Mouse (Mus musculus): ENCODE data around the gene Idh2. TPM values are rescaled to one million over a fixed set of nuclear protein-coding genes. Genes with fewer than 3 reads are reported as not detected.
"Not testable (repeated sequence)": the region's sequence is repeated elsewhere in the genome, so short reads cannot be mapped to it uniquely, and the experiment has no call there.

The Idh2 gene
- total RNA-seq, 4 experiments from 2014 or later = 2,287 to 2,565 (median 2,388) TPM

DNA sequence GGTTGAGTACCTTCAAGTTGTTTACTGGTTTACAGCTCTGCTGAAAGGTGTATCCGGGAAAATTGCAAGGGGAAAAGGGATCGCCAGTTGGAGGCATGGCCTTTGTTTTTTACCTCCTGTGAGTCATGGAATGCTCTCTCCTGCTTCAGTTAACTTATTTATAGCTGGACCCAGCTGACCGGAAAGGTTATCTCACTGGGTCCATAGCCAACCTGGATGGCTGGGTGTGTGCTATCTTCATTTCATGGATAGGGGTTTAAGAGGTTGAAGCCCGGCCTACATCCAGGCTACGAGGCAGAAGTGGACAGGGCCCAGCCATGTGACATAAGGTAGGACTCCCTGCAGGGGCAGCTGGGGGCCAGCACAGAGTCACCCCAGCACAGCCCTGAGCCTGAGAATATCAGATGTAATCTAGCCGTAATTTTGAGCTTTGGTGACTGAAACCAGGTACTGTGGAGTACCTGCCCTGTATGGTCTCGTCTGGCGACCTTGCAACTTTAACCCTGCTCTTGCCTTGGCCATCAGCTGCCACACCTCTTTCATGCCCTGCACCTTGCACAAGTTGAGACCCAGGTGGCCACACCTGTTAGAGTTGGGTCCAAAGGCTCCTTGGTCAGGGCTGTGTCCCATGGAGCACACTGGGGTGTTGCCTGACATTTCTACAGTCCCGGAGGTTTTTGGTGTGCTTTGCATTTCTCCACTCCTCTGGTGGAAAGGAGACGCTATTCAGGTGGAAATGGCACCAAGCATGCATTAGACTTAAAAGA, 55.0 kb downstream of the Idh2 start:
- peak; percentile 87 for DNase-seq (ENCODE audit: low spot score)

GRCm38 (mm10) chr7:80059064-80059838, 55.9 kb downstream of the Idh2 start:
- no peak for DNase-seq (ENCODE audit: low spot score)

- no peak for DNase-seq (ENCODE audit: low spot score)
Measured at GRCm38 (mm10) chr7:80058405-80059063, 56.7 kb downstream of the Idh2 start.

DNA sequence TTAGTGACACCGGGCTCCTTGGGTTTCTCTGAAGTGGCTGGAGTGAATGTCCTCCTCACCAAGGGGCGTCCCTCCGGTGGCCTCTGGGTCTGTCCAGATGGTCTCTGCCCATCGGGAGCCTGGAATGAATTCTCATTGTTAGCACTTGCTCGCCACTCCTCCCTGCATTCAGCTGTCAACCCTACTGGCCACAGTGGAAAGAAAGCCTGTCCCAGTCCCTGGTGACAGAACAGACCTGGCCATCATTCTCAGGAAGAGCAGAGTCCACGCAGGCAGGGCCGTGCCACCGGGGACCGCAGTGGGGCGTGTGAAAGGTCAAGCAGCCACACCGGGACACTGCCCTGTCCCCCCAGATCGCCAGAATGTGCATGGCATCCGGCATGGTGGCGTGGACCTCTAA, 57.4 kb downstream of the Idh2 start:
- no peak for DNase-seq (ENCODE audit: low spot score)

- DNase-seq (ENCODE audit: low spot score) = peak; percentile 52
Measured at GRCm38 (mm10) chr7:80057002-80057691, 58.0 kb downstream of the Idh2 start.

GRCm38 (mm10) chr7:80055781-80056180, 59.4 kb downstream of the Idh2 start:
- DNase-seq (ENCODE audit: low spot score) = no peak

GRCm38 (mm10) chr7:80053147-80053546, 62.0 kb downstream of the Idh2 start:
- DNase-seq (ENCODE audit: low spot score) = no peak

DNA sequence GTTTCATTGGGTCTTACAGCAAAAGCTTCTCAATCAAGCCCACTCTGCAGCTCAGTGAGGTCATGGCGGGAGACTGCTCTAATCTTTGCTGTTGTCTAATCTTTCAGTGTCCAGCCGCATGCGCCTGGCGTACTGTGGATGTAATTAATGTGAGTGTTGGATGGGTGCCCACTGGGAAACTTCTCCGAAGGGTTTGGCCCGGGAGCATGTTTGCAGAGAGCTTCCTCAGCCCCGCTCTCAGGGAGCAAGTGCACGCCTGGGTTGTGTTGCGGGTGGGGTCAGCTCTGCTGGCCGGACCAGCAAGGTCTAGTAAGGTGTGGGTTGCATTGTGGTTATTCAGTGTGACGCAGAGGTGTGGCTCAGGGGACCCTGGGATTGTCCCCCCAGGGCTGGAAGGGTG, 62.9 kb downstream of the Idh2 start:
- peak; percentile 78 for DNase-seq (ENCODE audit: low spot score)

- DNase-seq (ENCODE audit: low spot score) = no peak
Measured at GRCm38 (mm10) chr7:80051835-80052234, 63.4 kb downstream of the Idh2 start.

DNA sequence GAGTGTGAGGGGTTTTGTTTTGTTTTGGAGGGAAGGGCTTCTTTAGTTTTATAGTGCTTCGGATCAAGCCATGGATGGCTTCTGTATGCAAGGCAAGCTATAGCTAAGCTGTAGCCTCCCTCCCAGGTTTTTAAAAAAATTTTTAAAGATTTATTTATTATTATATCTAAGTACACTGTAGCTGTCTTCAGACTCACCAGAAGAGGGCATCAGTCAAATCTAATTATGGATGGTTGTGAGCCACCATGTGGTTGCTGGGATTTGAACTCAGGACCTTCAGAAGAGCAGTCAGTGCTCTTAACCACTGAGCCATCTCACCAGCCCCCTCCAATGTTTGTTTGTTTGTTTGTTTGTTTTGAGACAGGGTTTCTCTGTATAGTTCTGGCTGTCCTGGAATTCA, 64.8 kb downstream of the Idh2 start:
- not testable (repeated sequence) for DNase-seq (ENCODE audit: low spot score)

DNA sequence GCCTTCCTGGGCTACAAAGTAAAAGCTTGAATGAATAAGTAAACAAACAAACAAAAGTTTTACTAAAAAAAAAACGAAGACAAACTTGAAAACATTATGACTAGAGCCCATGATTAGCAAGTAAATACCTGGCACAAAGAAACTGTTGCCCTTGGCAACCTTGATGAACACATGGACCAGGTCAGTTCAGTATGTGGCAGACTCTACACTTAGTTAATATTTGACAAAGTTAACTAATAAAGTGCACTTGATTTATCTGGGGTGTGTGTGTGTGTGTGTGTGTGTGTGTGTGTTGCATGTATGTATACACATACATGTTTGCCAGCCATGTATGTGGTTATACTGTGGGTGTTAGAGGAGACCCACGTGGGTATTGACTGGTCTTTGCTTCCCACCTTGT, 65.4 kb downstream of the Idh2 start:
- no peak for DNase-seq (ENCODE audit: low spot score)

GRCm38 (mm10) chr7:80047041-80047440, 68.2 kb downstream of the Idh2 start:
- no peak for DNase-seq (ENCODE audit: low spot score)

Other genes starting within 250 kb of the Idh2 start
- gene Ap3s2, start 194.7 kb downstream of the Idh2 start, total RNA-seq (2022) = 10 to 100 TPM; 20.6 to 28.6 (median 22.6) TPM
- gene Arpin, start 180.0 kb downstream of the Idh2 start, total RNA-seq (2022) = 10 to 100 TPM in 2 of 4 experiments, 1 to 10 TPM in 2; 9.7 to 10.9 (median 10.0) TPM
- gene Zfp710, start 90.6 kb downstream of the Idh2 start, total RNA-seq (2022) = 10 to 100 TPM; 28.5 to 39.5 (median 31.3) TPM
- 10 to 100 TPM; 10.9 to 14.0 (median 11.7) TPM for gene Sema4b, start 71.4 kb upstream of the Idh2 start, total RNA-seq (2022)
- 10 to 100 TPM; 12.7 to 19.1 (median 16.5) TPM for gene Cib1, start 117.4 kb upstream of the Idh2 start, total RNA-seq (2022)
- 1 to 10 TPM; 1.7 to 2.1 (median 2.0) TPM for gene Gdpgp1, start 117.5 kb upstream of the Idh2 start, total RNA-seq (2022)
- gene Ttll13, start 131.0 kb upstream of the Idh2 start, total RNA-seq (2022) = under 1 TPM; 0.19 to 0.72 (median 0.24) TPM
- 10 to 100 TPM; 26.2 to 28.6 (median 27.2) TPM for gene Ngrn, start 145.8 kb upstream of the Idh2 start, total RNA-seq (2022)
- gene Vps33b, start 154.3 kb upstream of the Idh2 start, total RNA-seq (2022) = 1 to 10 TPM; 5.6 to 9.0 (median 7.2) TPM
- gene Prc1, start 179.1 kb upstream of the Idh2 start, total RNA-seq (2022) = 1 to 10 TPM in 3 of 4 experiments, under 1 TPM in 1; 0.72 to 3.1 (median 1.5) TPM
- gene Rccd1, start 209.1 kb upstream of the Idh2 start, total RNA-seq (2022) = 1 to 10 TPM; 4.6 to 6.4 (median 5.3) TPM
- gene Unc45a, start 225.6 kb upstream of the Idh2 start, total RNA-seq (2022) = 10 to 100 TPM; 12.2 to 16.0 (median 15.2) TPM
- 10 to 100 TPM; 33.3 to 40.0 (median 35.9) TPM for gene Hddc3, start 227.7 kb upstream of the Idh2 start, total RNA-seq (2022)

Data from heart, adult 8-10 months (tissue).